Mouse (Mus musculus) cerebellum, postnatal 25 days (tissue): ENCODE results near the gene Gna11.
A peak's percentile ranks its signal among the peaks of the same experiment; 100 is the strongest.

Experiments
- DNase-seq, 2 experiments: peaks; one replicate each; pipeline ENCODE4 v3.0.0; 2021; ENCODE audit warnings: mixed read lengths in 2 of 2

The Gna11 gene

GRCm38 (mm10) chr10:81545161-81545747 lies at the start of gene Gna11:
Gene Gna11, minus strand, starts transcription at chr10:81545190.
- peak; percentile 100 for DNase-seq

GRCm38 (mm10) chr10:81593935-81594334 lies 48.9 kb upstream of the Gna11 start:
- peak; percentile 74 to 75 for DNase-seq

GRCm38 (mm10) chr10:81593223-81593622 lies 48.2 kb upstream of the Gna11 start:
- peak in 1 of 2 experiments; percentile 23 for DNase-seq

GRCm38 (mm10) chr10:81592631-81593030 lies 47.6 kb upstream of the Gna11 start:
- DNase-seq, result peak in 1 of 2 experiments; percentile 23

GRCm38 (mm10) chr10:81591846-81592245 lies 46.9 kb upstream of the Gna11 start:
- peak; percentile 34 to 66 for DNase-seq

- DNase-seq, result no peak
Measured at GRCm38 (mm10) chr10:81588739-81589138, 43.7 kb upstream of the Gna11 start.

- no peak for DNase-seq
Measured at GRCm38 (mm10) chr10:81583347-81583746, 38.4 kb upstream of the Gna11 start.

- DNase-seq, result peak in 1 of 2 experiments; percentile 33
Measured at GRCm38 (mm10) chr10:81580441-81581070, 35.6 kb upstream of the Gna11 start.

- peak; percentile 63 to 65 for DNase-seq
Measured at GRCm38 (mm10) chr10:81579967-81580366, 35.0 kb upstream of the Gna11 start.

- DNase-seq, result peak; percentile 58 to 70
Measured at GRCm38 (mm10) chr10:81575695-81576094, 30.7 kb upstream of the Gna11 start.

GRCm38 (mm10) chr10:81575208-81575631 lies 30.2 kb upstream of the Gna11 start:
- peak; percentile 76 to 82 for DNase-seq

- DNase-seq, result peak in 1 of 2 experiments; percentile 68
Measured at GRCm38 (mm10) chr10:81574081-81575056, 29.4 kb upstream of the Gna11 start, which contains the start of gene Tle2. Gene Tle2, plus strand, starts transcription at chr10:81574561.

- peak in 1 of 2 experiments; percentile 46 for DNase-seq
Measured at GRCm38 (mm10) chr10:81572975-81573374, 28.0 kb upstream of the Gna11 start.

GRCm38 (mm10) chr10:81572133-81572671 lies 27.2 kb upstream of the Gna11 start:
- peak in 1 of 2 experiments; percentile 53 for DNase-seq

GRCm38 (mm10) chr10:81571501-81571876 lies 26.5 kb upstream of the Gna11 start:
- peak; percentile 99 for DNase-seq

GRCm38 (mm10) chr10:81570831-81571500 lies 26.0 kb upstream of the Gna11 start:
- peak; percentile 98 for DNase-seq

GRCm38 (mm10) chr10:81570238-81570800 lies 25.3 kb upstream of the Gna11 start:
- no peak for DNase-seq

GRCm38 (mm10) chr10:81569507-81570237 lies 24.7 kb upstream of the Gna11 start:
- peak; percentile 27 to 31 for DNase-seq

- peak; percentile 29 to 65 for DNase-seq
Measured at GRCm38 (mm10) chr10:81568381-81569191, 23.6 kb upstream of the Gna11 start.
